Mouse (Mus musculus): ENCODE measurements around the gene Cnbp. TPM values are rescaled to one million over a fixed set of nuclear protein-coding genes. Genes with fewer than 3 reads are reported as not detected.

The Cnbp gene
- total and polyA plus RNA-seq, 3 experiments = 201 to 879 (median 652) TPM

DNA sequence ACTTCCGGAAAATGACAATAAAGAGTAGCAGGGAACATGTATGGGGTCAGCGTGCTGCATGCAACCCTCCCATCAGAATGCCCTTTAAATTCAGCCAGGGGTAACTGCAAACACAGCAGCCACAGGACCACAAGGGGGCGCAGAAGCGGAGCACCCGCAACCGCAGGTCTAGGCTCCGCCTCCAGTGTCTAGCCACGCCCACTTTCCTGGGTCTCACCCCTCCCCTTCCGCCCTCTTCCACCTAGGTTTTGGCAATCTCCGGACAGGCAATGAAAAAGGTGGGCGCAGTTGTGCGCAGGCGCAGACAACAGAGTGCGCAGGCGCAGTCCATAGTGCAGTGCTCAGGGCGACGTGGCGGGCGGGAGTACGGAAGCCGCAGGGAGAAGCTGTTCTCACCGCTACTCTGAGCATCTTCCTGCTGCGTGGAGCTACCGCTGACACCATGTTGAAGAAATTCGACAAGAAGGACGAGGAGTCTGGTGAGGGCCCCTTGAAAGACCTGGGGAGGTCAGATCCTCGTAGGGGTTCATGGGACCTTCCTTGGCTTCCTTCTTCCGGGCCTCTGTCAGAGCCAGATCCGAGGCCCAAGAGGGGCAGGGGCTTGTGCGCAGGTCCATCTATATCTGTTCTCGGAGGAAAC is 36.8 kb upstream of the Cnbp start, which contains the start of gene Copg1:
Gene Copg1, plus strand, starts transcription at position 221 of the 640 bp plus-strand sequence.
- Histone ChIP-seq H3K4me1 (ENCODE audit: control insufficient read depth in 1 of 2, insufficient read depth in 2 of 2, low read length in 2 of 2) (peaks cover 6 to 11% of the 10 kb centered on the region in 2 experiments; a peak in 3 of 4 replicates), H3K27me3 (ENCODE audit: control insufficient read depth in 1 of 2, insufficient read depth in 2 of 2, low read length in 2 of 2) (no peaks in the 10 kb centered on the region; a peak in 1 of 4 replicates), H3K79me2 (ENCODE audit: control insufficient read depth, insufficient read depth, low read length, poor library complexity) (peaks cover 13% of the 10 kb centered on the region), H3K4me3 (ENCODE audit: control insufficient read depth in 1 of 2, insufficient read depth in 1 of 2, low read depth in 2 of 2, low read length in 2 of 2) (peak within 1 kb of the TSS; percentile 70 to 88), H3K9me3 (replicated peaks; ENCODE audit: insufficient read depth, low read length) (no peaks in the 10 kb centered on the region), H3K27ac (ENCODE audit: control insufficient read depth, low read depth, low read length) (peak within 1 kb of the TSS; percentile 78), H3K36me3 (ENCODE audit: control insufficient read depth in 1 of 2, insufficient read depth in 2 of 2, low read length in 2 of 2) (peaks cover 7% of the 10 kb centered on the region in 2 experiments), H3K9ac (ENCODE audit: control insufficient read depth, low read depth, low read length, poor library complexity, severe bottlenecking) (peak within 1 kb of the TSS; percentile 92)
- peak; percentile 98 for DNase-seq (ENCODE audit: low read depth, low spot score)
- TF ChIP-seq TAL1 (IDR thresholded peaks at IDR 0.05; ENCODE audit: low read length) (no peak), JUND (IDR thresholded peaks at IDR 0.05; ENCODE audit: low read depth, low read length) (no peak), KAT2A (conservative IDR thresholded peaks at IDR 0.05; ENCODE audit: low read depth, low read length) (no peak; the same call in 1 of the 2 replicates), EP300 (IDR thresholded peaks at IDR 0.05; ENCODE audit: low read depth in 1 of 2, low read length in 2 of 2) (no peak), MYC (IDR thresholded peaks at IDR 0.05; ENCODE audit: low read depth, low read length) (no peak; the same call in 1 of the 2 replicates), USF2 (IDR thresholded peaks at IDR 0.05; ENCODE audit: borderline replicate concordance in 1 of 2, insufficient read depth in 1 of 2, low read depth in 1 of 2, low read length in 2 of 2) (no peak), CHD1 (IDR thresholded peaks at IDR 0.05; ENCODE audit: low read depth, low read length) (no peak), ZMIZ1 (IDR thresholded peaks at IDR 0.05; ENCODE audit: low read depth, low read length) (0 out of 2 replicates have a peak, but pooled peaks have one; percentile 67), ZKSCAN1 (IDR thresholded peaks at IDR 0.05; ENCODE audit: low read depth, low read length) (no peak), SMC3 (IDR thresholded peaks at IDR 0.05; ENCODE audit: low read depth, low read length) (peak; percentile 92), UBTF (IDR thresholded peaks at IDR 0.05; ENCODE audit: borderline replicate concordance, insufficient read depth, low read depth, low read length) (no peak), TBP (IDR thresholded peaks at IDR 0.05; ENCODE audit: low read depth, low read length) (peak; percentile 86), CTCF (IDR thresholded peaks at IDR 0.05 in 2 of 3, conservative IDR thresholded peaks at IDR 0.05 in 1 of 3; ENCODE audit: control insufficient read depth in 1 of 3, insufficient read depth in 1 of 3, low read depth in 2 of 3, low read length in 3 of 3, poor library complexity in 1 of 3, severe bottlenecking in 1 of 3) (peak; percentile 84 to 97 (median 92)), RCOR1 (IDR thresholded peaks at IDR 0.05; ENCODE audit: low read depth, low read length) (no peak), ZC3H11A (IDR thresholded peaks at IDR 0.05; ENCODE audit: low read depth, low read length) (peak; percentile 41), MAFK (IDR thresholded peaks at IDR 0.05; ENCODE audit: borderline replicate concordance, low read depth, low read length) (no peak), CHD2 (IDR thresholded peaks at IDR 0.05; ENCODE audit: low read length) (no peak), ETS1 (IDR thresholded peaks at IDR 0.05; ENCODE audit: low read depth, low read length) (0 out of 2 replicates have a peak, but pooled peaks have one; percentile 16), MXI1 (IDR thresholded peaks at IDR 0.05; ENCODE audit: low read depth, low read length) (peak; percentile 75), ELF1 (IDR thresholded peaks at IDR 0.05; ENCODE audit: low read depth, low read length) (peak; percentile 82; the same call in 1 of the 2 replicates), MAZ (IDR thresholded peaks at IDR 0.05; ENCODE audit: low read depth, low read length) (0 out of 2 replicates have a peak, but pooled peaks have one; percentile 49), NELFE (IDR thresholded peaks at IDR 0.05; ENCODE audit: low read depth, low read length) (peak; percentile 92), USF1 (IDR thresholded peaks at IDR 0.05; ENCODE audit: low read depth, low read length) (peak; percentile 20; the same call in 1 of the 2 replicates), GABPA (IDR thresholded peaks at IDR 0.05; ENCODE audit: low read depth, low read length) (no peak), TCF12 (IDR thresholded peaks at IDR 0.05; ENCODE audit: low read depth, low read length) (peak; percentile 58), MAX (IDR thresholded peaks at IDR 0.05; ENCODE audit: low read length) (peak; percentile 62; the same call in 1 of the 2 replicates), POLR2AphosphoS5 (IDR thresholded peaks at IDR 0.05; ENCODE audit: borderline replicate concordance, low read depth, low read length) (no peak), MYB (IDR thresholded peaks at IDR 0.05; ENCODE audit: low read depth, low read length) (no peak), POLR2A (IDR thresholded peaks at IDR 0.05; ENCODE audit: control insufficient read depth in 1 of 2, insufficient read depth in 1 of 2, low read depth in 1 of 2, low read length in 2 of 2, poor library complexity in 1 of 2) (peak; percentile 83 to 95), HCFC1 (IDR thresholded peaks at IDR 0.05; ENCODE audit: low read depth, low read length) (peak; percentile 83), POLR2AphosphoS2 (IDR thresholded peaks at IDR 0.05; ENCODE audit: low read length) (peak; percentile 88), SIN3A (IDR thresholded peaks at IDR 0.05; ENCODE audit: low read length) (peak; percentile 78), E2F4 (IDR thresholded peaks at IDR 0.05; ENCODE audit: borderline replicate concordance, low read depth, low read length) (no peak), BHLHE40 (IDR thresholded peaks at IDR 0.05; ENCODE audit: borderline replicate concordance, low read depth, low read length) (no peak), NRF1 (IDR thresholded peaks at IDR 0.05; ENCODE audit: insufficient read depth, low read depth, low read length, poor library complexity, severe bottlenecking) (peak; percentile 92), RAD21 (IDR thresholded peaks at IDR 0.05; ENCODE audit: low read depth, low read length) (peak; percentile 48)

Measured in MEL (cell line).